Mouse (Mus musculus): ENCODE measurements at regions not wholly inside any gene's neighbourhood (a gene's known extent, or its start where the extent isn't known, plus 50 kb on each side); places are given as distances from the start of the nearest gene placed in this dataset.
A peak's percentile ranks its signal among the peaks of the same experiment; 100 is the strongest.

DNA sequence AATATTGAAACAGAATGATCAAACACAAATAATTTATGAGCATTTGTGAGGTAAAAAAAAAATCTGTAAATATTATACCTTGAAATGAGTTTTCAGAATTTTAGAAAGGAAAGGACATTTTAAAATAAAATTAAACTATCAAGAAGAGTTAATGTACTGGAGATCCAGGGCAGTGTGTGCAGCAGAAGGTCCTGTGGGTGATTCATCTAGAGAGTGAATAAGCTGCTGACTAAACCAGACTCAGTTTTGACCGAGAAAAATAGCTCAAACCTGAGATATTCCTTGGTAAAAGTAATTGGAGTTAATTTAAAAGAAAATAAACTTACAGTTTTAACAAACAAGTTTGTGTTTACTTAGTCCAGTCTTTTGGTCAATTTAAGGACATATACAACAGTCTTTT, 1118.6 kb upstream of the Celf2 start:
- no peak for DNase-seq (ENCODE audit: low spot score in 2 of 2)

DNA sequence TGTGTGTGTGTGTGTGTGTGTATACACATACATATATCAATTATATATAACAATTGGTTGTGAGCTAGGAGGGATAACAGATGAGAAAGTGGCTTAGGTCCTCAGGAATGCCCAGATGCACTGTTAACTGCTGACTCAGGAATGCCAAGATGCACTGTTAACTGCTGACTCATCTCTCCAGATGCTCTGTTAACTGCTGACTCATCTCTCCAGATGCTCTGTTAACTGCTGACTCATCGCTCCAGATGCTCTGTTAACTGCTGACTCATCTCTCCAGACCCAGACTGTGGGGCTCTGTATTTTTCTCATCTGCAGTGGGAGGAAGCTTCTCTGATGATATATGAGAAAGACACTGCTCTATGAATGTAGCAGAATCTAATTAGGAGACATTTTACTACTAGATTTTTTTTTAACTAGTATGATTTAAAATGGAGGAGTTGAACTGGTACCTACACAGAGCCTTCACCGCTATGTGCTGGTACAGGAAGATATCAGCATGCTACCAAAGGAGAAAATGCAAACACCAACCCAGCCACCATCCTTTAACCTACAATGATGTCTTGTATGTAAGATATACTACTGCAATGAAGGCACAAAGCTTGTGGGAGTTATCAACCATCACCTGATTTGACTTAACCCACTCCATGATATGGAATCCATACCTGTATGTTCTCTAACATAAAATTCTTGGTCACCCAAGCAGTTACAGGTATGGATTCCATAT, 1119.3 kb upstream of the Celf2 start:
- peak in 1 of 2 experiments; percentile 56 for DNase-seq (ENCODE audit: low spot score in 2 of 2)

DNA sequence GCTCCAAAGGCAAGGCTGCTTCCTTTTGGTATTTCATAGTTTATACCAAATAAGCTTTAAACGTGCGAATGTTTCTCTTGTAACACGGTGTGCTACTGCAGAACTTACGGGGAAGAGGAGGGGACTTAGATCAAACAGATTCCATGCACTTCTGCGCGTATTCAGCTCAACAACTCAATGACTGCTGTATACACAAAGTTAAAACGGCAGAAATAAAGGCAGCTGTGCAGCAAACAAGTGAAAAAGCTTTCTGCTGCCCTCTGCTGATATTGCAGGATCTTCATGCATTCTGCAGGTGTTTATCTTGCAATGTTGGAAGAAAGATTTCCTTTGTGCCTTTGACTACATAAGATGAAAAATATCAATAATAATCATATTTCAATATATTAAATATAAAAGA, 1128.7 kb upstream of the Celf2 start:
- DNase-seq (ENCODE audit: low spot score in 2 of 2) = peak; percentile 19 to 74

DNA sequence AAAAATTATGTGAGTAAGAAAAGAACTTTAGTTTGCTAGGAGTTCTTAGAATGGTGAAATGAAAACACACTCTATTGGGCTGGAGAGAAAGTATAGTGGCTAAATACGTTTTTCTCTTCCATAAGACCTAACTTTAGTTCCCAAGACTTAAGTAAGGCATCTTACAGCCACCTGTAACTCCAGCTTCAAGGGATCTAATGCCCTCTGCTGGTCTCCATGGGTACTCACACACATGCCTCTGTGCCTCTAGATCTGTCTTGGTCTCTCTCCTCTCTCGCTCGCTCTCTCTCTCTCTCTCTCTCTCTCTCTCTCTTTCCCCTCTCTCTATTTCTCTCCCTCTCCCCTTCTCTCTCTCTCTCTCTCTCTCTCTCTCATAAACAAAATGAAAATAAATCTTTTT, 1129.9 kb upstream of the Celf2 start:
- DNase-seq (ENCODE audit: low spot score in 2 of 2) = peak in 1 of 2 experiments; percentile 33

DNA sequence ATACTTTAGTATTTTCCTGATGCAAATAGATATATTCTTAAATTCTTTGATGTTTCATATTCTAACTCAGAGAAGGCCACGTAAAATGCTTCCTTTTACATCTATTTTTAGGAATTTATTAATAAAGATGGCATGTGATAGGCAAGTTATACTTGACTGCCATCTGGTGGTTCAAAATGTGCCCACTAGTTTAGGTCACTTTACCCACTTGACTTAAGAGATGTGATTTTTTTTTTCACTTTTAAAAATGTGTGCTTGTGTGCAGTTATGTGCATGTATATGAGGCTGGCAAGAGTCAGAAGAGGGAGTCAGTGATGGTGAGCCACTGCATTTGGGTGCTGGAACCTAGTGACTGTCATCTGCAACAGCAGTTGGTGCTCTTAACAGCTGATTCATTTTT, 1136.1 kb upstream of the Celf2 start:
- DNase-seq (ENCODE audit: low spot score in 2 of 2) = peak in 1 of 2 experiments; percentile 76

DNA sequence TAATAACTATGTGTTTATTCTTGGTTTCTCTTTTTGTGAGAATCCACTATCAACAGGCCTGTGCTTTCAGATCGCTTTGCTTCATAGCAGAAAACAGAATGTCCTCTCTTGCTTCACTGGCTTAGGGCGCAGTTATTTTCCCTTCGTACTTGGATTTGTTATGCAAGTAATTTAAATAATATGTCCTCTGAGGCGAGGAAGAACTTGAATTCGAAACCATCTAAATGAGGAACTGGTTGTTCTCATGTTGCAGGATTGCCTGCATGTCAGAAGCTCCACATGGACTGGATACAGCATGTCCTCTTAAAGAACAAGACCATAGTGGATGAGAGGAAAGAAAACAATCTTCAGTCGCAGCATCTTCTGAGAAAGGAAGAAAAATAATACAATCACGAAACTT, 1151.2 kb upstream of the Celf2 start:
- DNase-seq (ENCODE audit: low spot score in 2 of 2) = no peak

DNA sequence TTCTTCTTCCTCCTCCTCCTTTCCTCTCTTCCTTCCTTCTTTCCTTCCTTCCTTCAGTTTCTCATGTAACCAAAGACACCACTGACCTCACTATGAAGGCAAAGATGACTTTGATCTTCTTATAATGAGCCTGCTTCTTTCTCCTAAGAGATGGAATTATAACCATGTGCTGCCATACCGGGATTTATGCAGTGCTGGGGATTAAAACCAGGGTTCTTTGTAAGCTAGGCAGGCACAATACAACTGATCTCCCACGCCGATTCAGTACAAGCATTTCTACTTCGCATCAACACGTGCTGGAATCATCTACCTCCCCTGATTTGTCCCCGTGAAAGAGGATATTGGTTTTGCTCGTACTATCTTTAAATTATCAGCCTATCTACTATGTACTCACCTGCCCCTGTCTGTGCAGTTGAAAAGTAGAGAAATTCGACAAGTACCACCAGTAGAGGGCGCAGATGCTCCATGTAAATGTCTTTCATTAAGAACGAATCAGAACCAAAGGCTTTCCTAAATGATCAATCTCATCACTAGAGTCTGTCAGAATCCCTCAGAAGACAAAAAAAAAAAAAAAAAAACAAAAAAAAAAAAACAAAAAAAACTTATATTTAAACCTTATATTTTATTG, 1164.5 kb upstream of the Celf2 start:
- peak; percentile 52 to 90 for DNase-seq (ENCODE audit: low spot score in 2 of 2)

DNA sequence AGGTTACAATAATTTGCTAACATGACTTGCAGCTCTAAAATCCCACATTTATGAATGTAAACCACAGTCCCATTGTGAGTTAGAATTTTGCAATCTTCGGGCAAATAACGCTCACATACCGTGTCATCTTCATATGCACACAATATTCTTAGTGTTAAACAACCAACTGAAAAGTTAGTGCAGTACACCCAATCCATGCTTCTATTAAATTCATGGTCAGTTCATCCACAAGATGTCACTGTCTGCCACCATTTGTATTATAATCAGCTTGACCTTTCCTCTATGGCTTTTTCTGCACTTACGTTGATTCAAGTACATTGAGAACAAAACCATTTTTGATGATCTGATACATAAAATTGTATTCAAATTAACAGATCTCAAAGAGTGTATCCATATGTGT, 1166.2 kb upstream of the Celf2 start:
- DNase-seq (ENCODE audit: low spot score in 2 of 2) = no peak

DNA sequence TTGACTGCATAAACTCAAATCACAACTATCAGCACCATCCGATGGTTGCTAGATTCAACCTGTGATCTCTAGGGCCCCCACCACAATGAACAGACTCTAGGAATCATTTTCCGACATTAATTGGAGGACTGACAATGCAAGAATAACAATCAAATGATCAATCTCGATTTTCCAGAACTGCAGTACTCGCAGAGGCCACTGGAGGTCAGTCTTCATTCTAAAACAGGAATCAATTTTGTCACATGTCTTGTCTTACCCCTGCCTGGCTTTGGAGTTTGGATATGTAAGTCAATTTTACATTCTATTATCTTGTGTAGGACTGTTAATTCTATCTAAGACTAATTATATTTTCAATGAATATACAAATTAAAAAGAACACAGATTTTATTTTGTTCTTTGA, 1167.2 kb upstream of the Celf2 start:
- peak in 1 of 2 experiments; percentile 48 for DNase-seq (ENCODE audit: low spot score in 2 of 2)

DNA sequence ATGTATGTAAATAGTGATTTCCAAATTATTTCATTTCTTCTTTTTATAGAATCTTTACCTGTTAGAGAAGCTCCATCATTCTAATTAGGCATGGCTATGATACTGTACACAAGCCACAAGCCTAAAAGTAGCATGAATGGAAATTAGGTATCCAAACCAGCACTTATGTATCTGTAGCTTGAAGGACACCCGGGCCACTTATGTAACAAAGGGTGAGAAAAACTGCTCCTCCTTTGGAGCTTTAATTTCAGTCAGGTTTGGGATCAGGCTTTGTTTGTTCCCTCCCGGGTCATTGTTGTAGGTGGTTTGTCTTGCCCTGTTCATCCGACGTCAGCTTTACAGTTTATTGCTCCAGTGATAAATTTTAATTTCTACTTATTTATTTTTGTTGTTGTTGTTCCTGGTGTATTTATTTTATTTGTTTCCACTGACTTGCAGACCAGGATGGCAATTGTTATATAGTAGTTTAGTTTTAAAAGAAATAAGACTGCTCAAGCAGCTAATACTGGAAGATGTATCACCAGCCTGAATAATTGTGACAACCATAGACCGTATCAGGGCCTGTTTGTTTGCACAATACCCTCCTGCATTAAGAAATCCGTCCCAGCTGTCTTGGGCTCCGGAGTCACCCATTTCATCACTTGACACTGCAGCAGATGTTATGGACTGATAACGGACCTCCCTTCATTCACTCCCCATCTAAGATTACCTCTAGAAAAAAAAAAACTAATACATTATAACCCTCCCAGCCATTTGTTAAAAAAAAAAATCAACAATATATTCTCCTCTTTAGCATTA, 1181.7 kb upstream of the Celf2 start:
- DNase-seq (ENCODE audit: low spot score in 2 of 2) = no peak

DNA sequence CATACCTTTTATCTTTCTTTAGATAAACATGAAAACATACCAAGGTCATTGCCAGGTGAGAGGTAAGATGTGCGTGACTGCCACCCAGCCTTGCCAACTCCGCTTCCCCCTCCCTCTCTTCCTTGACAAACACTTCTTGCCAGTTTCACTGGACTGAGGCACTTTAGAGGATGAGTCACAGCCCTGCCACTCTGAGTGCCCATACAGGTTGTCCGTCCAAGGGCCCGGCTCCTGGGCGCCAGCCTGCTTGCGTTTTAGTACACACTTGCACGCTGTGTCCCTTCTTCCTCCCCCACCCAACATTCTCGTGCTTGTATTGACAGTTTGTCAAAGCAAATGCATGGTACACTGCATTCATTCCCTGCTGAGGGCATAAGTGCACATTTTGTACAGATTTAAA, 1151.7 kb upstream of the 4930412O13Rik start:
- no peak for DNase-seq (ENCODE audit: low spot score in 2 of 2)

DNA sequence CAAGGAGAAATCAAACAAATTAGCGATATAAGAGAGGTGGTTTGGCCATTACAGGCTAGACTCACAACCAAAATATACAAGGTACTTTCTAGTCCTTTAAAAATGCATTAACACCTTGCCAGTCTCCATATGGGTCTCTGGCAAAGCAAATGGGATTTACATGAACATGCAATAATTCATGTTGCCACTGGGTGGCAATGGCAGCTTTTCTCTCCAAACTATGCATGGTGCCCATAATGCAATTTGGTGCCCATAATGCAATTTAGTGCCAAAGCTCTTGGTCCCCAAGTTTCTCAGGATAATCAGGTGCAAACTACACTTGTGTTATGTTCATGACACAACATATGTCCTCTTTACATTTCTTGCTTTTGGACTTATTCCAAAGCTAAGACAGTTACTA, 1126.9 kb upstream of the 4930412O13Rik start:
- DNase-seq (ENCODE audit: low spot score in 2 of 2) = peak in 1 of 2 experiments; percentile 40

DNA sequence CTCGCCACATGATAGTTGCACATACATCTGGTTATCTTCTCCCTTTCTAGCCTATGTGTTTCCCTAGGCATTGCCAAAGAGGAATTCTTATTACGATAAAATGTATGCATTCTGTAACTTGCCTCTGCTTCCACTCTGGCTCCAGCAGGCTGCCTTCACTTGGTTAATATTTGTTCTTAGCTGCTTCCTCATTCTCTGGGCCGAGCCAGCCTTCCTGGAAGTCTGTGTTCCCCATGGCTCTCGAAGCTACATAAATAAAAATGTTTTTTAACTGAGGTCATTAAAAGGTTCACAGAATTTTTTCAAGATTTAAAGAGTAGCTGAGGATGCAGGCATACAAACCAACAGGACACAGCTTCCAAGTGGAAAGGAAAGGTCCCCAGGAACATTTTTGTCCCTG, 1124.5 kb upstream of the 4930412O13Rik start:
- DNase-seq (ENCODE audit: low spot score in 2 of 2) = no peak

DNA sequence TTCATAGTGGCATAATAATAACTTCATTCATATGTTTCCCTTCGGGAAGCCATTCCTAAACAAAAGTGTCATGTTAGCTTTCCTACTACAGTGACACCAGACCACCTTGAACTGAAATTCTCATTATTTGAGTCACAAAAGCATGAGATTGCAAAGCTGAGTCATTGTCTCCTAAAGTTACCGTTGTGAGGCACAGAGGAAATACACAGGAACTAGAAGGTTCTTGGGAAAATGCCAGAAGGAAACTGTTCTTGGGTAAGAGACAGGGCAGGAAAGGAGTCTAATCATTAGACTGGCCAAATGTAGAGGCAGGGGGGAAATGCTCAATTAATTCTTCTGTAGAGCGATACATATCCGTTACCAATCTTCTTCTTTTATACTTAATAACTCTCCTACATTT, 1110.4 kb upstream of the 4930412O13Rik start:
- no peak for DNase-seq (ENCODE audit: low spot score in 2 of 2)

DNA sequence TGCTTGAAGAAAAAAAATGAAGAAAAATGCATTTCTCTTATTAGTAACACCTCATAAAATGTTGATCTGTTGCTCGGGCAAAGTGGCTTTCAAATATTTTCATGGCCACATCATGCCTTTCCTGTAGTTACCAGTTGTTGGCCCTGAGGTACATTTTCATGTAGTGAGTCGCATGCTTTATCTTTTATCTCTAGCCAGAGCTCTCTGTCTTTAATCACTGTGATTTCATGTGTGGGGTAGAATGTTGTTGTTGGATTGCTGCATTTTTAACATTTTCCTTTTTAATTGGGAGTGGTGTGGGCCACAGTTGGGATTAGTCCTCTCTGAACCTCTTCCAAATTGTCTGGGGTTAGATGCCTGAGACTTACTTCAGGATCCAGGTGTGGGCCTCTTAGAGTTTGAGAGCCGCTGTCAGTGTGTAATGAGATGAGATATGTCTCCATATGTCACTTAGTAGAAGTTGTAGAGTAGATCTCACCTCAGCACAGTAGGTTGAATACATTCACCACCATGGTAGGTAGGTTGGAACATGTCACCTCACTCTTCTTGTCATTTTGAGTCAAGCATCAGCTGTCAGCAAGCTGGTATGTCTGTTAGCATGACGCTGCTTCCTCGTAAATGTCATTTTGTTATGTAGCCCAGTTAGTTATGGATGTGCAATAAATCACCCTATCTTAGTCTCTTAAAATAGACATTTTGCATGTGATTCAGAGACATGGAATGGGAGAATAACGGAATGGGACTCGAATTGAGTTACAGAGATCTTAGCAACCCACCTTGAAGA, 1099.7 kb upstream of the 4930412O13Rik start:
- DNase-seq (ENCODE audit: low spot score in 2 of 2) = no peak

DNA sequence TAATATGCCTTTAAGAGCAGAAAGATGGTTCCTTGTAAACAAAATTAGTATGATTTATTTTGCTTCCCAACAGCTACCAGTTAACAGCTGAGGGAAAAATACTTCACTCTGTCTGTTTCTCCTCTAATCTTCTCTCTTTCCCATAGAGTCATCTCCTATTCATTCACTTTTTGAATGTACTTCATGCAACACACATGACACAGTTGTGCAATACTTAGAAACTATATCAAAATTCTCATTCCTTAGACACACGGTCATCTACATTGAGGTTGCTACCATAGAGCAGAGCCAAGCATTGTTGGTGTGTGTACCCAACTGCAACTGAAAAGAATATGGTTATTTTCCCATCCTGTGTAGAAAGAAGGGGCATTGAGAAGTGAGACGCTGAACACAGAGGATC, 1098.8 kb upstream of the 4930412O13Rik start:
- DNase-seq (ENCODE audit: low spot score in 2 of 2) = no peak

DNA sequence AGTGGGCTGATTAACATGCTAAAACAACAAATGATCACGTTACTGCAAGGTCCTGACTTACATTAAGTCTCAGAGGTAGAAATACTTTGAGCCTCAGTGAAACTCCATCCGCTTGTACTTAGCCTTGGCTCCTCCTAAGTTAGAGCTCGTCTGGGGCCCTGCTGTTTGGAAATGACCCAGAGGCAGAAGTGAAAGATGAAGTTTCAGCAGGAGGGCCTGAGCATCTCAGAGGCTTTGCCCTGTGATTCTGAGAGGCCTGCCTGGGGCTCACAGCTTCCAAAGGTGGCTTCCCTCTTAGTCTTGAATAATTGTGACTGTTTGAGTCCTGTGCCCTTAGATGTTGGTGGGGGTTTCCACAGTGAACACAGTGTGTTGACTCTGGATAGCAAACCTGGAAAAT, 1079.0 kb upstream of the 4930412O13Rik start:
- no peak for DNase-seq (ENCODE audit: low spot score in 2 of 2)

DNA sequence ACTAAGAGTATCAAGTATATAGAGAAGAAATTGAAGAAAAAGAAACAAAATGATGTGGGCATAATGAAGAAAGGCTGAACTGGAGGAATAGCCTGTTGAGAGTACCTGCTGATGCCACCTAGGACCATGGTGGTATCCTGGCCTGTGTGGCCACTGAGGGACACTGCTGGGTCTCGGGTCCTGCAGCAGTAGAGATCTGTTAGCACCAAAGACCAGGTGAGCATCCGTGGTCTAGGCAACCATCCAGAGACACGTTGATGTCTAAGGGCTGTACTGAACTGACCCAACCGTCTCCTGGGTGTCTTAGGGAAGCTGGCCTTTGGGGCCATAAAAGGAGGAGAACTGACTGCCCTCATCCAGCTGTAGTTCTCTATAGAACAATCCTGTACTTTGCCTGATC, 1071.4 kb upstream of the 4930412O13Rik start:
- DNase-seq (ENCODE audit: low spot score in 2 of 2) = no peak

DNA sequence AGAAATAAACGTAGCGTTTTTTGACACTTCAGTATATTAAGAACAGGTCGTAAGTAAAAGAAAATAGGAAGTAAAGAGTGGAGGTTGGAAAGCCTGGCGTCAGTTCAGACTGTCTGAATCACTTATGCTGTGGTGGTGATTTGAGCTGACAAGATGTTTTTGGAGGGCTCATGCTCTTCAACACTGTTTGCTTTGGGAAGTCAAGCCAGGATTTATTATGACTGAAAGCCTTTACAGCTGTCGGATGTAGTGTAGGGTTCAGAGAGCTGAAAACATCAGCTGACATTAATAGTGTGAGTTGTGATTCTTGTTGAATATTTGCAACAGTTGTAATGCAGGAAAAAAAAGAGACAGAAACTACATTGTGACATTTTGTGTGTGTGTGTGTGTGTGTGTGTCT, 1062.9 kb upstream of the 4930412O13Rik start:
- no peak for DNase-seq (ENCODE audit: low spot score in 2 of 2)

DNA sequence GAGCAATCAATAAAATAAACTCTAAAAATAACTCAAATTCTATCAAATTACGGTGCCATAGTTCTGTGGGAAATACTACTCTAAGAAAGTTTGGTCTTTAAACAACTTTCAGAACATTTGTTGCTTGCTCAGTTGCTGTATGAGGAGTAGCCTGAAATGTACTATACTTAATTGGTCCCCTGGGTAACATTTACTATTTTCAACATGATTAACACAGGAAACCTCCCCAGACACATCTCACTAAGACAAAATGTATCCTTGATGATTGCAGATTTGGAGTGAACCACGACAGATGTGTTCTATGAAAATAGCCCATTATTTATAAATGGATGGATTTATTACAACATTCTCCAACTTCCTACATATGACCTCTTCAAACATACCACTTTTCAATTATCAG, 1055.6 kb upstream of the 4930412O13Rik start:
- DNase-seq (ENCODE audit: low spot score in 2 of 2) = no peak

All from layer of hippocampus, adult 18-20 months (tissue).